Mouse (Mus musculus): ENCODE results near the gene Ccdc62.

Gene Ccdc62

DNA sequence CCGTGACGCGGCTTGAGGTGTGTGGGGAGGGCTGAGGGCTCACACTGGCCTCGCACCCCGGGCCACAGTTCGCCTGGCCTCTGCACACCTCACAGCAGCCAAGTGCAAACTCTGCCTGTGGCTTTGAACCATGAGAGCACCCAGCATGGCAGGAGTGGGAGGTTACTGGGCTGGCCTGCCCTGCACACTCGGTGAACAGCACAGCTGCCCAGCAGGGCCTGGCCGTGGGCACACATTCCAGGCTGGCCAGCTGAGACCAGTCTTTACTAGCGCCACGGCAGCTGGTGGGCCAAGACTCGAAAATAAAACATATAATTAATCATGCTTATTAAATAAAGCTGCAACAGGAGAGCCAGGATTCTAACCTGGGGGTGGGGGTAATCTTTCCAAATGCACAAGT is 75.1 kb downstream of the Ccdc62 start:
- no peak for DNase-seq

DNA sequence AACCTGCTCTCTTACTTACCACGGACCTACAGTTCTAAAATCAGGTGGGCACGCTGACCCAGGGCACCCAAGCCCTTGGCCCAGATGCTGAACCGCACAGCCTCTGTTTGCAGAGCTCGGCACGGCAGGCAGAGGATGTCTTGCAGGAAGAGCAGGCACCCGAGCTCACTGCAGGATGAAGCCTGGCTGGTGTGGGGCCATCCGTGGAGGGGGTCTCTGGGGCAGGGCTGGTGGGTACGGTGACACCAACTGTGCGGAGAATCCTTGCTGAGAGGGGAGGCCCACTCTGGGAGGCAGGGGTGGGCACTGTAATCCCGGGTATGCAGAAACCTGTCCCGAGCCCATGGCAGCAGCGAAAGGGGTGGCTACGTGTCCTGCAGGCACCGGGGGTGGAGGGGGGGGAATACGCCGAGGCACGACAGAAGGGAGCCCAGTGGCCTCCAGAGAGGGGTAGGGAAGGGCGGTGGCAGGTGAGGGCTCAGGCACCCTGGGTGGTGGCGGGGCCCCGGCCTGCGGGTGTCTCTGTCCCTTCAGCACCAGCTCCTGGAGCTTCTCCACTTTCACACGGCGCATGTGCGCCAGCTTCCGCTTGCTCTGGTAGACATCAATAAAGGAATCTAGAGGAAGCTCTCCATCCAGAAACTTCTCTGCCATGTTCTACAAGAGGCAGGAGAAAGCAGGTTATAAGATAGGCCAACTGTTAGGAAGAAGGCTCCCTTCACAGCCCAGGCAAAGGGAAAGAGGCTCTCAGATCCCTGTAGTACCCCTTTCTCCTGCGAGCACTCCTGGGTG is 75.8 kb downstream of the Ccdc62 start:
- DNase-seq, result no peak

- DNase-seq, result no peak
Observed at GRCm38 (mm10) chr5:124006891-124007491, 76.5 kb downstream of the Ccdc62 start.

- no peak for DNase-seq
Observed at GRCm38 (mm10) chr5:124010077-124010476, 79.6 kb downstream of the Ccdc62 start.

DNA sequence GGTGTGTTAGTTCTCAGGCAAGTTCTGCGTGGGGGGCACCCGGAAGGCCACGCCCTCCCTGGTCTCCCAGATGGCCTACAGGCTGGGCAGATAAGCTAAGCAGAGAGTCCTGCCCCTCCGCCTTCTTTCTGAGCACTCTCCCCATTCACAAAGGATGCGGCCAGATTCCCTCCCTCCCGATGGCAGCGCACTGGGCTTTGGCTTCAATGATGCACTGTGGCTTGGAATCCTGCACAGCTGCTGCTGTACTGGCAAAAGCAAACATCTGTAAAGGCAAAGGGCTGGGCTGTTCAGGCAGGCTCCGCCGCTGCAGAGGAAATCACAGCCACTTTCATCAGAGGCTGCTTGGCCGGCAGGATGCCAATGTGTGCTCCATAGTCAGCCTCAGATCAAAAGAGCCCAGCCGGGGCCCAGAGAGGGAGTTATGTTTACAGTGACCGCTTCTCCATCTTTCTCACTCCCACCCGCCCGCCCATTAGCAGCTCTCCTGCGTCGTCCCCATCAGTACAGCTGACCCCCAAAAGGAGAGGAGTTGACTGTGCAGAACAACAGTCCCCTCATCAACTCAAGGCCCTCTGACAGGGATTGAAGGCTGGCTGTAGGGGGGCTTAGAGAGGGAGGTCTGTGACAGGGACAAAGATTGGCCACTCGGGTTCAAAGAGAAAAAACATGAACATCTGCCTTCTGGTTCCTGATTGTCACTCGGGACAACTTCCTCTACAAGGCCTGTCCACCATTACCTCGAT is 80.6 kb downstream of the Ccdc62 start:
- no peak for DNase-seq

- DNase-seq, result no peak
Observed at GRCm38 (mm10) chr5:124011927-124012326, 81.4 kb downstream of the Ccdc62 start.

GRCm38 (mm10) chr5:124012885-124013284 is 82.4 kb downstream of the Ccdc62 start:
- DNase-seq, result no peak

GRCm38 (mm10) chr5:124013747-124014146 is 83.3 kb downstream of the Ccdc62 start:
- DNase-seq, result no peak

DNA sequence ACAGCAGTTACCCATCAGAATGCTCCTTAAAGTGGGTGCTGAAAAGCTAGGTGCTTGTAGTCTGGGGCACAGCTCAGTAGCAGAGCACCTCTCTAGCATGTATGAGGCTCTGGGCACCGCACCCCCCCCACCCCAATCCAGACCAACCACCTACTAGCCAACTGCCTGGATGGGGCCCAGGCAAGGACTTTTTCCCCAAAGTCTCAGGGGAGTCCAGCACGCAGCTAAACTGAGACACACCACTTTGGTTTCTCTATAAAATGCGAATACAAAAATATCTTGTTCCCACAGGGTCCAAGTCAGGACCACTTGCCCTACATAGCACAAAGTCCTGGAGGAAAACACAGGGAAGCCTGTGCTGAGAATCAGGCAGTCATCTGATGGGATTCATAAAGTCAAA is 83.7 kb downstream of the Ccdc62 start:
- no peak for DNase-seq

GRCm38 (mm10) chr5:124014791-124015251 is 84.3 kb downstream of the Ccdc62 start:
- DNase-seq, result no peak

DNA sequence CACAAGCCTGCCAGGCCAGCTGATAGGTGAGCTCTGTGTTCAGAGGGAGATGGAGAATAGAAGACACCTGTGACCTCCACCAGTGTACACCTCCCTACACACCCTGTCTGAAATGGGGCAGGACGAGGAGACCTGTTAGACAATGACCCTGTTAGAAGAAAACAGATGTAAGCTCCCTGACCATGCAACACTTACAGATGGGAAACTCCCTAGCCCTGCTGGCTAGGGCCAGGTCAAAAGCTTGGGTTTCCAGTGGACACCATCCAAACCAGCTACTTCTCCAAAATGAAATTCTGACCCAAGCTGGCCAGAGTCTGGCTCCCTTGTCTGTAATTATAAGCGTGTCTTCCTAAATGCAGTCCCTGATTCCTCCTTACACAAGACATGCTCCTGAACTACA is 85.2 kb downstream of the Ccdc62 start:
- DNase-seq, result no peak

DNA sequence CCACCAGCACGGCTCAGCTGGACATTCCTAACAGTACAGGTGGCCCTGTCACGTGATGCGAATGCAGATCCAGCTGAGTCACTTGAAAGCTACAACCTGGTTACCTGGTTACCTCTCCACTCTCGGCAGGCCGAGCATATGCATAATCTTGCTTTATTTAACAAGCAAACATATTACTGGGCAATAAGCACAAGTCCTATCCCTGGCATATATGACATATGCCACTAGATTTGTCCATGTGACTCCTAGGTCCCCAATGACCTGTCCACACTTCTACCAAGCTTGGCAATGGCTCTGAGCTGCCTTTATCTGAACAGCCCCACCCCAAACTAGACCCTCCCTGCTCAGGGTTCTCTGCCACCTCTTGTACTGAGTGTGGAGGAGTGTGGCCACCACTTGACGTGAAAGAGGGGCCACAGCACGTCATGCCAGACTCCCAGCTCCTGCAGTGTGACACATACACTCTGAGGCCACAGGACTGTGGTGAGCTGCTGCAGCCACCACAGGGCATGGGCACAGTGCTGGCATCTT is 85.9 kb downstream of the Ccdc62 start:
- DNase-seq, result no peak

DNA sequence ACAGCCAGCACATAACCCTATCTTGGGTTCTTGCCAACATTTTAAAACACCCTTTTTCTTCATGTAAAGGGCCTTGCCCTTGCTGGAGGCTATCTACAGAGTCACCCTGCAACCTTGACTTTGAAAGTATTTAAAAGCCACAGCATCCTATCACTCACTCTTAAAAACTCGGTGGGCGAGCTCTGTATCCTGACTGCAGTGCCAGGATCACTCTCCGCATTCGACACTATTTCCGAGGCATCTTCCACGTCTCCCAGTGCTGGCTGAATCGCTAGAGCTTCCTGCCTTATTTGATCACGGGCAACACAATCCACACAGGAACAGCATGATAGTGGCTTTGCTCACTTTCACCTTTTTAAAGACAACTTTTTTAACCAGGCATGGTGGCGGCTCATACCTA is 87.5 kb downstream of the Ccdc62 start:
- no peak for DNase-seq

GRCm38 (mm10) chr5:124018651-124019050 is 88.2 kb downstream of the Ccdc62 start:
- no peak for DNase-seq

Measured in thymus, postnatal 4 days (tissue).